Mouse (Mus musculus) liver (tissue): ENCODE measurements around the gene Atp6v0a4.

ENCODE experiments used
- DNase-seq: peaks from one replicate; pipeline ENCODE4 v3.0.0-alpha.2; 2020; ENCODE audit warnings: mixed read lengths

The Atp6v0a4 gene

GRCm38 (mm10) chr6:38124882-38125281 lies 496 bp upstream of the Atp6v0a4 start:
- no peak for DNase-seq

GRCm38 (mm10) chr6:38123471-38124206 lies 747 bp downstream of the Atp6v0a4 start:
- DNase-seq = no peak

GRCm38 (mm10) chr6:38122791-38123190 lies 1.6 kb downstream of the Atp6v0a4 start:
- DNase-seq = no peak

- DNase-seq = no peak
These were observed 2.5 kb downstream of the Atp6v0a4 start for GRCm38 (mm10) chr6:38121843-38122242.

- peak; percentile 25 for DNase-seq
These were observed 3.6 kb downstream of the Atp6v0a4 start for GRCm38 (mm10) chr6:38120681-38121371.

- no peak for DNase-seq
These were observed 6.0 kb downstream of the Atp6v0a4 start for GRCm38 (mm10) chr6:38118341-38118740.

GRCm38 (mm10) chr6:38116107-38116770 lies 8.1 kb downstream of the Atp6v0a4 start:
- DNase-seq = no peak

GRCm38 (mm10) chr6:38110859-38111258 lies 13.5 kb downstream of the Atp6v0a4 start:
- no peak for DNase-seq

GRCm38 (mm10) chr6:38109871-38110270 lies 14.5 kb downstream of the Atp6v0a4 start:
- no peak for DNase-seq

- no peak for DNase-seq
These were observed 15.1 kb downstream of the Atp6v0a4 start, which contains the start of gene Tmem213 for GRCm38 (mm10) chr6:38109160-38109795. Gene Tmem213 (plus strand): TSS chr6:38109255.

- DNase-seq = no peak
These were observed 15.9 kb downstream of the Atp6v0a4 start for GRCm38 (mm10) chr6:38108449-38108848.

GRCm38 (mm10) chr6:38105924-38106323 lies 18.5 kb downstream of the Atp6v0a4 start:
- no peak for DNase-seq

GRCm38 (mm10) chr6:38103775-38104174 lies 20.6 kb downstream of the Atp6v0a4 start:
- DNase-seq = peak; percentile 31

- no peak for DNase-seq
These were observed 22.1 kb downstream of the Atp6v0a4 start for GRCm38 (mm10) chr6:38102216-38102795.

- DNase-seq = no peak
These were observed 27.4 kb downstream of the Atp6v0a4 start for GRCm38 (mm10) chr6:38096961-38097370.

- no peak for DNase-seq
These were observed 29.7 kb downstream of the Atp6v0a4 start for GRCm38 (mm10) chr6:38094701-38095100.

GRCm38 (mm10) chr6:38092539-38092938 lies 31.8 kb downstream of the Atp6v0a4 start:
- DNase-seq = no peak

- no peak for DNase-seq
These were observed 37.0 kb downstream of the Atp6v0a4 start for GRCm38 (mm10) chr6:38087242-38088026.

- DNase-seq = no peak
These were observed 41.2 kb downstream of the Atp6v0a4 start for GRCm38 (mm10) chr6:38083204-38083603.

GRCm38 (mm10) chr6:38081727-38082341 lies 42.6 kb downstream of the Atp6v0a4 start:
- DNase-seq = peak; percentile 32

GRCm38 (mm10) chr6:38080364-38080763 lies 44.0 kb downstream of the Atp6v0a4 start:
- no peak for DNase-seq
